Mouse (Mus musculus) thymus, adult 2 months (tissue): Measurements from ENCODE around the gene Spata5.

Experiments used
- CTCF ChIP-seq: fragments of 200-500 bp; IDR thresholded peaks from 2 replicates; pipeline ENCODE4 v1.5.1; 2012; ENCODE audit warnings: mild to moderate bottlenecking, control low read depth, low read length, moderate library complexity, borderline replicate concordance; ENCODE audit not compliant: control insufficient read depth, poor library complexity, insufficient read depth; ENCODE audit errors: extremely low read depth
- POLR2A ChIP-seq: fragments of 200-500 bp; IDR thresholded peaks from 2 replicates; pipeline ENCODE4 v1.6.1; 2012; ENCODE audit warnings: mild to moderate bottlenecking, low read length, control low read depth, moderate library complexity; ENCODE audit not compliant: control insufficient read depth, poor library complexity, insufficient read depth; ENCODE audit errors: extremely low read depth

DNA sequence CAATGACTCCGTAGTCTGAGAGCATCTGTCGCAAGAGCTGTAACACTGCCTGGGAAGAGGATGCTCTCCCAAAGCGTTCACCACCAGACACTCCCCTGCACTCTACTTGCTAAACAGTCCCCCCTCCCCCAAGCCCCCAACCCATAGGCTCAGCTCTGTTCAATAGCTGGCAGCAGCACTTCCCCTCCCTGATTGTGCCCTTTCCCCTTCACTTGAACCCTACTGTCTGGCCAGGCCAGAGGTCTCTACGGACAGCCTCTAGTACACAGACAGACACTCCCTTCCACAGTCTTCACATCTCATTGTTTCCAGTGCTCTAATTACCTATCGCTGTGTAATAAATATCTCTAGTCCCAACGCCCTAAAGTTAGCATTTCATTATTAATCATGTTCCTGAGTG is 41.8 kb upstream of the Spata5 start:
- TF ChIP-seq CTCF (no peak), POLR2A (no peak)
